Mouse (Mus musculus) NIH3T3 (cell line): ENCODE measurements around the gene Acot5.
"Not testable (repeated sequence)": the region's sequence is repeated elsewhere in the genome, so short reads cannot be mapped to it uniquely, and the experiment has no call there.

Experiments
- DNase-seq: peaks from one replicate; pipeline ENCODE4 v3.0.0-alpha.2; 2012; ENCODE audit warnings: low read depth

The Acot5 gene

DNA sequence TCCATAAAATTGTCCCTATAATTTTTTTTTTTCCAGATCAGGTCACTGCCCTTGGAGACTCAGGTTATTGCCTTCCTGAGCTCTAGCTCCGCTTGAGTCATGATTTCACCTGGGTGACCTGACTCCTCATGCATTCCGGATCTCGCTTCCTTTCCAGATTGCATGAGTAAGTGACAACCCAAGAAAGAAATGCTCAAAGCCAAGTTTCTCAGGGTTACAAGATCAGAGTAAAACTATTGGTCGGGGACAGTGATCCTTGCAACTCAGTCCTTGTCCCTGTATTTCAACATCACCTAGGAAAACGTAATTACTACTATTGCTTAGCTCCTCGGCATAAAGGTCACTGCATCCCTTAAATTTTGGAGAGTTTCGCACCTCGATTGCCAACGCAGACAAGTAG is at the start of gene Acot5:
TSS of gene Acot5 (plus strand) at position 340 of the 400 bp plus-strand sequence.
- no peak for DNase-seq

DNA sequence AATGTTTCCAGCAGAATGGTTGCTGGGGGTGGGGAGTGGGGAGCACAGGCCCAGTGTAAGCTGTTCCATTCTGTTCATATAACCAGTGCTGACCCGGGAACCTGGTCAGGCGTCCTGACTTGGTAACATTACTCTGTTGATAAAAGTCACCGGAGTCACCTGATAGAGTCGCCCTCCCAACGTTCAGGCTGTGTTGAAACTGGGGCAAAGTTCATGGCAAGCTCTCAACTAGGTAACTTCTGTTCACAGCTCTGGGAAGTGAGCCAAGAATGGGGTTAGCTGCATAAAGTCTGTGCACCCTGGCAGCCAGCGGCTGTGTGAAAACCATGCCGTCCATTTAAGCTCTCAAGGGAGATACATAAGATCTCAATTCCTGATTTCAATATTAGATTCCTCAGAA is 48.6 kb upstream of the Acot5 start:
- peak; percentile 67 for DNase-seq

DNA sequence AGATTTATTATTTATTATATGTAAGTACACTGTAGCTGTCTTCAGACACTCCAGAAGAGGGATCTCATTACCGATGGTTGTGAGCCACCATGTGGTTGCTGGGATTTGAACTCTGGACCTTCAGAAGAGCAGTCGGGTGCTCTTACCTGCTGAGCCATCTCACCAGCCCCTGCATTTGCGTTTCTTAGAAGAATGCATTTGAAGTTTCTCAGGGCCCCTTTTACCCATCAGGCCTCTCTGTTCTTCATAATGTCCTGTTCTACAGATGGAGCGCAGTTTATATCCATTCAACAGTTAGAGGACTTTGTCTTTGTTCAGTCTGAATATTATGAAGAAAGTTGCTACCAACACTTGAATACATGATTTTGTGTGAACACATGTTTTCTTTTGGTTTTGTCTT is 46.9 kb upstream of the Acot5 start:
- not testable (repeated sequence) for DNase-seq

DNA sequence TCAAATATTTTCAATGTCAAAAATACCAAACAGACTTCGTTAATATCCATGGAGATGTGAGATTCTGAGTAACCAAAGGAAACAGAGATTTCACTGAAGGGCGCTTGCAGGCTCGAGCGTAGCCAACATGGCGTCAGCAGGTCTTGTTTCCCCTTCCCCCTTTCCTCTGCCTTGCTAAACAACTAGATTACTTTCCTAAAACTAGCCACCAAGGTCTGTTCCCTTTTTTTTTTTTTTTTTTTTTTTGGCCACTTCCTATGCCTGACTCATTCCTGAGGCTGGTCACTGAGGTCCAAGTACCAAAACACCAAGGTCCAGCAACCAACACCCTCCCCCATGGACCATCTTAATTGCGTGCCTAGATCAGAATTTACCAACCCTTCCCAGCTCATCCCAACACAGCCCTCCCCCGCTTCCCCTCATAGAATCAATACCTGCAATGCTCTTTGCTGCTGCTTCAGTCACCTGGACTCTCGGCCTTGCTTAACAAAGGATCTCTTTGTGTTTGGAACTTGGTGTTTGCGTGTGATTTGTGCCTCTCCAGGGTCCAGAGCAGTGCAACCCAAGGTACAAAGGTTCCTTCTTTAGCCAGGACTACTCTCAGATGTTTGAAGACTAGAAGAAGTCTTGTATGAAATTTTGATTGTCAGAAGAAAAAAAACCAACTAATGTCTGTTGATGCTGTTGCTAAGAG is 45.9 kb upstream of the Acot5 start:
- no peak for DNase-seq

DNA sequence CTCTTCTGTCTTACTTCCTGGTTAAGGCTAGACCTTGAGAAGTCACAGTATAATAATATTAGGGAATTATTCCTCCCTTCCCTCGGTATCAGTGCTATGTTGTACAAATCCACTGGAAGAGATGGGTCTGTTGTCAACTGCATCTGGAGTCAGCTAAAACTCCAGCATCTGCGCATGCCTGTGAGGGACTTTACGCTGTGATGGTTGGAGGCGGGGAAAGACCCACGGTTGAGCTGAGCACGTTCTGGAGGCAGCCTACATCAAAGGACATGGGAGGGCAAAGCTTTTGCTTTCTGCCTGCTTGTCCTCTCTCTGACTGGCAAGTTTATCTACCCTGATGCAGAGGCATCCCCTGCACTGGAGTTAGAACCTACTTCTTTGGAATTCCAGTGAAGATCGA is 43.2 kb upstream of the Acot5 start:
- DNase-seq: no peak

DNA sequence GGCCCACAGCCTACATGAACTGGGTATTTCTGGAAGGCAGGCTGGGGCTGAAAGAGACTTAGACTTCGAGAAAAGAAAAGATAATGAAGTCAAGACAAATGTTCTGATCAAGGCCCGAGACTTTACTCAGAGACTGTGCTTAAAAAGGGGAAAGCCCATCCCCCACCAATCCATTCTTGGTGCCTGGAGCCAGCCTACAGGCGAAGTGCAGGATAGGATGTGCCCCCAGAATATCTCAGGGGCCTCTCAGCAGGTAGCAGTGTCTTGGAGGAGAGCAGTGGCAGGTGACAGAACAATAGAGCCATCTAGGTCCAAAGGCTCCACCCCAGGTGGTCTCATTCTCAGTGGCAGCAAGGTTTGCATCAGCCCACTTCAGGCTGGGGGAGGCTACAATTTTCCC is 40.8 kb upstream of the Acot5 start:
- DNase-seq: not testable (repeated sequence)

DNA sequence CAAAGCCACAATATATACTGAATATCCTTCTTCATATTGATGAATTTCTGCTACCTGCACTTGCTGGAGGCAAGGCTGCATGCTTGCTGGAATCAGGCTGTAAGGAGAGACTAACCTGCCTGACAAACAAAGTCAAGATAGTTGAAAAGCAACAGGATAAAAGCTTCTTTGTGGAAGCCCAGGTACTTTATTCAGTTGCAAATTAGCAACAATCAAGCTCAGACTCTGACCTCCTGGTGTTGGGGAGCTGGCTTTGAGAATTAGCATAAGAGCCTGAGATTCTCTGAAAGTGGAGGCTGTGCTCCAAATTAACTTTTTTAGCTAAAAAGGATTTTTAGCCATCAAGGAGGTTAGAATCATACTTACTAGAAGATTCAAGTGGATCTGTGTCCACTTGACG is 40.1 kb upstream of the Acot5 start:
- not testable (repeated sequence) for DNase-seq

DNA sequence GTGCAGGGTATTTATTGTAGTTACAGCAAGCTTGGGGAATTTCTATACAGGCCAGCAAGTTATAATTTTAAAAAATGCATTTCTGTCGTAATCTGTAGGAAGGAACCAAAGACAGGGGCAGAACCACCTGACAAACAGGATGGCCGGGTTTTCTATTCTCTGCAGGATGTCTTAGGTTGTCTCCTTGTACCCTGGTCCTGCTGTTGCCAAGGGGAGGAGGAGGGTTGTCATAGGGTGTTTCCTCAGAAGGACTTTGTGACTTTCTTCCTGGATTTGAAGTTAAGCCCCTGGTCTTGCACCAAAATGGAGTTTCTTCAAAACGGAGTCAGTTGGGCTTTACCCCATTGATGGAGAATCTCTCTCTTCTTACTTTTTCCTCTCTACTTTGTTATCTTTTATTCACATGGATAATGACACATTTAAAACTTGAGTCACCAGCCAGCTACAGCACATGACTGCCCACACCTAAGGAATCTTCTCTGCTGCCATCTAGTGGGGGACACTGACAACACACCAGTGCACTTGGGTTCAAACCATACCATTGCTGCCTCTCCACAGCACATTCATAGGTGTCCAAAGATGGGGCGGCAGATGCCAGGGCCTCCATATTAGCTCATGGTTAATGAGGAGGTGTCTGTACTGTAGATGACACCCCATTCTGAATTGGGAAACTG is 38.3 kb upstream of the Acot5 start:
- DNase-seq: peak; percentile 91

DNA sequence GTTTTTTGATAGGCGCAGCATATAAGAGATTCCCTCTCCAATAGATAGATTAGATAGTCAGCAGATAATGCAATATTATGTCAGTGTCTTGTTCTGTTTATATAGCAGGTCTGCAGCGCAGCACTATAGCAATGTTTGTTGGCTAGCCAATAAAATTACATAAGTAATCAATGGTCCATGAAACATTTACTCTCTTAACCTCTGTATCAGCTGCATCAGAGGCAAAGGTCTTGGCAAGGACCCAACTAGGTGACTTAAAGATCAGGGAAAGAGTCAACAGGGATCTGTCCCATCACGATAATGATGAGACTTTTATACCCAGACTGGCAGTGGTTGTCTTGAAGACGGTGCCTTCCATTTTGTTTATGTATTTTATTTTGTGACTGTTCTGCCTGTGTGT is 36.3 kb upstream of the Acot5 start:
- DNase-seq: no peak

DNA sequence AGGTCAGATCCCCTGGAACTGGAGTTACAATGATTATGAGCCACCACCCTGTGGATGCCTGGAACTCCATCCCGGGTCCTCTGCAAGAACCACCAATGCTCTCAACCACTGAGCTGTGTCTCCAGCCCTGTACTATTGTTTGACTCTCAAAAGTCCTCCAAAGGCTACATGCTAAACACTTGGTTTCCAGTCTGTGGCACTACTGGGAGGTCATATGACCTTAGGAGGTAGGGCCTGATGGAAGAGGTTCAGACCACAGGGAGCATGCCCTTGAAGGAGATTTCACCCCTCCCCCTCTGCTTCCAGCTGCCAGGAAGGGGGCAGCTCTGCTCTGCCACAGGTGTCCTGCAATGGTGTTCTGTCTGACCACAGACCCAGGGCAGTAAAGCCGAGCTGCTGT is 35.8 kb upstream of the Acot5 start:
- DNase-seq: not testable (repeated sequence)

DNA sequence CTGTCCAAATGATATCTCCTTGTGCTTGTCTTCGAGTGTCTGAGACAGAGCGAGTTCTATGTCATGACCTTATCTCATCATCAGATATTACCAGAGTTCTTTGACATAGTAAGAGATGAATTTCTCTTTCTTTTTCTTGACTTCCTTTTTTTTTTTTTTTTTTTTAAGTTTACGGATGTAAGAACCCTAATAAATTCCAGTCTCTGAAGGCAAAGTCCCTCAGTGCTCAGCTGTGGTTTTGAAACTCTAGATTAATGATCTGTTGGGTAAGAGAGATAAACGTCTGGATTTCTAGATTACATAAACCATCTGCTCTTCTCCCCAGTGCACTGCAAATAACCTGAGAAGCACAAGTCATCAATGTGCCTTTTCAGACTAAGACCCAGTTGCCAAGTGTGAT is 35.0 kb upstream of the Acot5 start:
- no peak for DNase-seq

DNA sequence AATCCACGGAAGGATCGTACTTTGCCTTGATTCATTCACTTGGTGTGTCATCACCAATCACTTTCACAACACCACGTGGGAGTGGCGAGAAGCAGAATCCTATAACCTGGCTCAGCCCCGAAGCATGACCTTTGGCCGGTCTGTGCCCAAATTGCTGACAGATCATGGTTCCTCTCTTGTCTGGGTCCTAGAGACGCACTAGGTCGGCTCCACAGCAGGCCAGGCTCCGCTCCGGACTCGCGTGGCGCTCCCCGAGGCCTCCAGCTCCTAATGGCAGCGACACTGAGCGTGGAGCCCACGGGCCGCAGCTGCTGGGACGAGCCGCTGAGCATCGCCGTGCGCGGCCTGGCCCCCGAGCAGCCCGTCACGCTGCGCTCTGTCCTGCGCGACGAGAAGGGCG is 30.9 kb upstream of the Acot5 start, which contains the start of gene Acot4:
TSS of gene Acot4 (plus strand) at position 139 of the 400 bp plus-strand sequence.
- not testable (repeated sequence) for DNase-seq

DNA sequence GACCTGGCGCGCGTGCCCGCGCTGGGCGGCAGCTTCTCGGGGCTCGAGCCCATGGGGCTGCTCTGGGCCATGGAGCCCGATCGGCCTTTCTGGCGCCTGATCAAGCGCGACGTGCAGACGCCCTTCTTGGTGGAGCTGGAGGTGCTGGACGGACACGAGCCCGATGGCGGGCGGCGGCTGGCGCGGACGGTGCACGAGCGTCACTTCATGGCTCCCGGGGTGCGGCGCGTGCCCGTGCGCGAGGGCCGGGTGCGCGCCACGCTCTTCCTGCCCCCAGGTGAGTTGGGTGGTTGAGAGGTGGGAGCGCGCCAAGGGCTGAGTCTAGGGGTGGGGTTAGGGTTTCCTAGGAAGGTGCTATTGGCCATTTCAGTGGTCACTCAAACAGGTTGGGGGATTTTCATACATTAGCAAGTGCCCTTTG is 30.4 kb upstream of the Acot5 start, which contains the start of gene Gm49366:
TSS of gene Gm49366 (plus strand) at position 245 of the 421 bp plus-strand sequence.
- DNase-seq: not testable (repeated sequence)

DNA sequence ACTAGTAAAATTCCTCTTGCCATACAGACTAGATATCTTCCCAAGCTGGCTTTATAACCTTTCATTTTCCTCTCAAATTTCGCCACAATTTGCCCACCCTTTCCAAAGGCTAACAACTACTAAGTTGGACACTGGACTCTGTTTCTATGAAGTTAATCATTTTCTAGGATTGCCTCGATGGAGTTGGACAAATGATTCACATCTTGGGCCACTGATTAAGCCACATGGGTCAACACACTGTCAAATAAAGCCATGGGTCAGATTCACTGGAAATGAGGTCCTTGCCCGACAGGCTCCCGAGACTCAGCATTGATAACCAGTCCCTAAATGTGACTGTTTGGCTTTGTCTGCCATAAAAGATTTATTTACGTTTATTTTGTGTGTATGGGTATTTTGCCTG is 26.9 kb upstream of the Acot5 start:
- no peak for DNase-seq

DNA sequence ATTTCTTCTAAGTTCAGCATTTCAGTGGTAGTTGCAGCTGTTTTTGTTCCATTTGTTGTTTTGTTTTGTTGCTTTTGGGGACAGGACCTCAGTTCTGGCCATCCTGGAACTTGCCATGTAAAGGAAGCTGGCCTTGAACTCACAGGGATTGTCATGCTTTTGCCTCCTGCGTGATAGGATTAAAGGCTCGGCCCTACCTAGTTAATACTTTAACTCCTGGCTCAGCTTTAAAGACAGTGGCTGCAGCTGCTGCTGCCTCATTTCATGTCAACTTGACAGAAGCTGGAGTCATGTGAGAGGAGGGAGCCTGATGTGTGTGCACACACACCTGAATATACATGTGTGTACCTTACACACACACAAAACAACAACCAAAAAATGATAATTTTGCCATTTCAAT is 25.1 kb upstream of the Acot5 start:
- no peak for DNase-seq

DNA sequence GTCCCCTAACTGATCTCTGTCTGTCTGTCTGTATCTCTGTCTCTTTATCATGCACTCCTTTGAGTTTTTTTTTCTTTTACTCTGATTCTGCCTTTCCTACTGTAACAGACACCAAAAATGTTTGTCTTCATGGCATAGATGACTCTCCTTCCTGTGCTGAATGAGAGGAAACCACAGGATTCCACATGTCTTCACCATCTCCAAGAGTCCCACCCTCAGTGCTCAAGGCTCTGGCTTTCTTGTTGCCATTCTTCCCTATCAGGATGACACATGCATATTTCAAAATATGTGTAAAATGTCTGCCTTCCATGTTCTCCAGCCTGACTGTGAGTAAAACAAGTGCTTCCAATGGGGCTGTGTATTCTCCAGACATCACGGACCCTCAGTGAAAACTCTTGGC is 22.2 kb upstream of the Acot5 start:
- peak; percentile 22 for DNase-seq

DNA sequence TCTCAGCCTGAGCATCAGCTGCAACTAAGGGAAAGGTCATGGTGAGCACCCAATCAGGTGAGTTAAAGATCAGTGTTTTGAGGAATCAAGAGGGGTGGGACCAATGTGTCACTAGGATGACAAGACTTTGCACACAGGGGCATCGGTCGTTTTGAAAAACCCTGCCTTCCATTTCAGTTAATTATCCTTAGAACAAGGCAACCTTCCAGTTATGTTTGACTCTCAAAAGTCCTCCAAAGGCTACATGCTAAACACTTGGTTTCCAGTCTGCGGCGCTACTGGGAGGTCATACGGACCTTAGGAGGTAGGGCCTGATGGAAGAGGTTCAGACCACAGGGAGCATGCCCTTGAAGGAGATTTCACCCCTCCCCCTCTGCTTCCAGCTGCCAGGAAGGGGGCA is 18.4 kb upstream of the Acot5 start:
- not testable (repeated sequence) for DNase-seq

DNA sequence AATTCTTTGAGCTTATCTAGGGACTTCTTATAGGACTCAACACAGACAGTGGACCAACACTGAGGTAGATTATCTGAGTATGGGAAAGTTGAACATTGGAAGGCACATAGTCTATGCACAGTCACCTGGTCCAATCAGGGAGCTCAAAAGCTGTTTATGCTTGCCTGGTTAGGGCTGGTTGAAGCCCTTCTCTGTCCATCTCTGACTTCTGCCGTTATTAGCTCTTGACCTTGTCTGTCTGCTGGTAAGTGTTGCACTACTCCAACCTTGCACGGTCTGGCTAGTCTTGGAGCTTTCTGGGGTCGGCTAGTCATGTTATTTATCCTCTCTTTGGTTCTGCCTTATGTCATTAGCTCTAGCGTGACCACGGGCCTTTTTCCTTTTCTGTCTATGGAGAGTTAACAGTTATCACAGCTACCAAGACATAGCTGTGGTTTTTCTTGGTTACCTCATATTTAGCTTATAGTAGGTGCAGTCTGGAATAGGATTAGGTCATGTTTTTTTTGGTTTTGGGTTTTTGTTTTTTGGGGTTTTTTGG is 17.1 kb upstream of the Acot5 start, which contains the start of gene Acot3:
TSS of gene Acot3 (plus strand) at position 208 of the 538 bp plus-strand sequence.
- no peak for DNase-seq

DNA sequence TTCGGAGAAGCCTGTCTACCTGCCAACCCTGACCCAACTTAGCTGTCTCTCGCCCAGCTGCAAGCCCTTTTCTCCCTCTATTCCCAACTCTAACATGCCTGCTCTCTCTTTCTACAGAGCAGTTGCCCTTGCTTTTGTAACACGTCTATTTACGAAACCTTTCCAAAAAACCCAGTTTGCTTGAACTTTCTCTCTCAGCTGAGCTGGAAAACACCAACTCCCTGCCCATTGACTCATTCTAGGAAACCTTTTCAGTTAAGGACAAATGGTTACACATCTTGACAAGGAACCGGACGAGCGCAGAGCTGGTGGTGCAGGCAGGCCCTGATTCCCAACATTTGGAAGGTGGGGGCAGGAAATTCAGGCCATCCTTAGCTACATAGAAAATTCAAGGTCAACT is 16.5 kb upstream of the Acot5 start:
- DNase-seq: no peak

DNA sequence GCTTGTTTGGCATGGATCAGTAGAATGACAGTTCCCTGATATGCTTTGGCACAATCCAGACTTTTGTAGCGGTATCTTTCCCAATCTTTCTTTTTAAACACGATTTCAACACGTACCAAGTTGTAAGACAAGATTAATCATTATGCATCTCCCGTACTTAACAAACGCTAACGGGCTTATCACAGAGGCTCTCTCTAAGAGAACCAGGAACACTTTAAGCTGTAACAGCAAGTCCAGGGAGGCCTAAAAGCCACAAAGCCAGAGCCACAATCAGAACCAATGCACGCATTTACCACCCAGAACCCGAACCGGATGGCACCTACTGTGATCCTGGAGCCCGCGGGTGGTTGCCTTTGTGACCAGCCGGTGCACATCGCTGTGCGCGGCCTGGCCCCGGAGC is 16.0 kb upstream of the Acot5 start:
- DNase-seq: no peak

DNA sequence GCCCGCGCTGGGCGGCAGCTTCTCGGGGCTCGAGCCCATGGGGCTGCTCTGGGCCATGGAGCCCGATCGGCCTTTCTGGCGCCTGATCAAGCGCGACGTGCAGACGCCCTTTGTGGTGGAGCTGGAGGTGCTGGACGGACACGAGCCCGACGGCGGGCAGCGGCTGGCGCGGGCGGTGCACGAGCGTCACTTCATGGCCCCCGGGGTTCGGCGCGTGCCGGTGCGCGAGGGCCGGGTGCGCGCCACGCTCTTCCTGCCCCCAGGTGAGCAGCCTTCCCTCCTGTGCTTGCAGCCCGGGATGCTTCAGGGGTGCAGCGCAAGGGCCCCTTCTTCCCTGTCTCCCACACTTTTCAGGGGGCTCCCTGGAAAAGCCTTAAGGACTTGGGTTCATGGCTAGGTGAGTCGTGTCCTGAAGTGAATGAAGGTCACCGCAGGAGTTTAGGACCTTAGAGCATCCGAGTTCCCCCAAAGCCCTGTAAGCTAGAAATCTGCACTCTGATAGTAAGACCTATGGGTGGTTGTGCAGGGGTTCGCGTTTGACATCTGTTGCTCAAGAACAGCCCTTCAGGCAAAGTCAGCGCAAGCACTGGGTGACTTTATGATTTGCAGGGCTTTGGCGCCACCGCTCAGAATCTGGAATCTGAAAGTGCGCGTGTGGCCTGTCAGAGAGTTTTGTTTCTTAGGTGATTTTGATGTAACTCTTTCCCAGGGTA is 15.3 kb upstream of the Acot5 start:
- no peak for DNase-seq

DNA sequence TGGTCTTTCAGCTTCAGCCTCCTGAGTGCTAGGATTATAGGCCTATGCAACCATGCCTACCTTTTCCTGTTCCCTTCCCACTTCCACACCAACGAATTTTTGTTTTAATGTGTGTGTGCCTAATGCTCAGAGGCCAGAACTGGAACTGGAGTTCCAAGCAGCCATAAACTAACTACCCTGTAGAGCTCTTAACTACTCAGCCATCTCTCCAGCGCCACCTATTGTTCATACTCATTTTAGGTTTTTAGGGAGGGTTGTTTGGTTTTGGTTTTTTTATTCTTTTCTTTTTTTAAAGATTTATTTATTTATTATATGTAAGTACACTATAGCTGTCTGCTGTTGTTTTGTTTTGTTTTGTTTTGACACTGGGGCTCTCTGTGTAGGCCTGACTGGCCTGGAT is 8.2 kb upstream of the Acot5 start:
- peak; percentile 83 for DNase-seq

DNA sequence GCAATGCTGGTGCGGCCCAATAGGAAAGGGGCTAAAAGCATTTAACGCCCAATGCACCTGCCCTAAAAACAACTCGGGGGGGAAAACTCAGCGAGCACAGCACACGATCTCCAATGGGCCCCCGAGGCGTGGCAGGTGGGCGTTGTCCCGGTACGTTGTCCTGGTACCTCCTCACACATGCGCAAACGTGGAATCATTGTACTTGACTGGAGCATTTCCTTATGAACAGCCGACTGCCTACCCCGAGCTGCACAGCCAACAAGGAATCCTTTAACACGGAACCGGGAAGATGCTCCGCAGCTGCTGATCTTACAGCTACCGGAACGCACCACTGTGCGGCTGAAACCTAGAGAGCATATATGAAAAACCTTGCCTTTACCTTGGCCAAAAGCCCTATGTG is 6.8 kb upstream of the Acot5 start:
- DNase-seq: no peak
